Mouse (Mus musculus) spleen, embryonic (tissue): Measurements from ENCODE around the gene Tlk2.

Experiments used
- CTCF ChIA-PET: fragments of 350-600 bp; sonication (Branson Sonifier 250); formaldehyde crosslinking; loops from one replicate; lab custom pipeline; 2022; lab: Charles Lee

The Tlk2 gene

GRCm38 (mm10) chr11:105312311-105312942 lies 133.8 kb downstream of the Tlk2 start:
- CTCF ChIA-PET: no interaction called here

GRCm38 (mm10) chr11:105312972-105313632 lies 134.5 kb downstream of the Tlk2 start:
- CTCF ChIA-PET: no interaction called here

GRCm38 (mm10) chr11:105313633-105314014 lies 135.0 kb downstream of the Tlk2 start:
- CTCF ChIA-PET: no interaction called here

GRCm38 (mm10) chr11:105315296-105315695 lies 136.7 kb downstream of the Tlk2 start:
- CTCF ChIA-PET: no interaction called here

GRCm38 (mm10) chr11:105316121-105316520 lies 137.5 kb downstream of the Tlk2 start:
- CTCF ChIA-PET: no interaction called here

GRCm38 (mm10) chr11:105317769-105318168 lies 139.2 kb downstream of the Tlk2 start:
- CTCF ChIA-PET: no interaction called here

GRCm38 (mm10) chr11:105321090-105321489 lies 142.5 kb downstream of the Tlk2 start:
- CTCF ChIA-PET: no interaction called here

GRCm38 (mm10) chr11:105323530-105323929 lies 144.9 kb downstream of the Tlk2 start:
- CTCF ChIA-PET: no interaction called here

GRCm38 (mm10) chr11:105327101-105327500 lies 148.5 kb downstream of the Tlk2 start:
- CTCF ChIA-PET: no interaction called here

- CTCF ChIA-PET: no interaction called here
Measured at GRCm38 (mm10) chr11:105329962-105330361, 151.4 kb downstream of the Tlk2 start.

GRCm38 (mm10) chr11:105331129-105331528 lies 152.5 kb downstream of the Tlk2 start:
- CTCF ChIA-PET: no interaction called here

- CTCF ChIA-PET: no interaction called here
Measured at GRCm38 (mm10) chr11:105331732-105332131, 153.1 kb downstream of the Tlk2 start.

GRCm38 (mm10) chr11:105332468-105332867 lies 153.9 kb downstream of the Tlk2 start:
- CTCF ChIA-PET: interaction anchor here (0.6 kb wide), 1 partner anchor 70 kb away, joined by 6 read pairs; no protein-coding TSS in a partner anchor
